Mouse (Mus musculus) erythroblast, embryonic 14.5 days (primary cell): Measurements from ENCODE around the gene Diexf.

Source experiments
- GATA1 ChIP-seq: IDR thresholded peaks from 2 replicates; pipeline ENCODE4 v1.6.1; 2012; ENCODE audit warnings: low read length, inconsistent platforms, mixed read lengths
- TAL1 ChIP-seq: IDR thresholded peaks from 3 replicates; pipeline ENCODE4 v1.6.1; 2012; ENCODE audit warnings: low read length, inconsistent platforms, mixed read lengths

GRCm38 (mm10) chr1:193138669-193139068, 8.6 kb upstream of the Diexf start:
- TF ChIP-seq GATA1 (no peak), TAL1 (no peak)
